In the genomic region with DNA sequence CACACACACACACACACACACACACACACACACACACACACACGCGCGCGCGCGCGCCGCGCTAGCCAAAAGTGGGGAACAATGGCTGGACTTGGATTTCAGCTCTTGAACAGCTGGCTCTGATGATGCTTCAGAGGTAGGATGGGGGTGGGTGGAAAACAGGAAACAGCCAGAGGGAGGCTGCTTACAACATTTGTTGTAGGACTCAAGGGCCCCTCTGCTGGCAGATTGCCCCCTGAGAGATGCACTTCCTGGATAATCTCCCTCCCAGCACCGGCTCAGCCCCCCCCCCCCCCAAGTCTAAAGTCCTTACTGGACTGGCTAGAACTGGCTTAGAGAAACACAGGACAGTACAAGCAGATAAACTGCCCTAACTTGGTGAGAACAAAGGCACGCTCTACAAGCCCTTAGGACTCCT, we compare ENCODE assay signal across 7 mouse cellular contexts. TPM values are rescaled to one million over a fixed set of nuclear protein-coding genes. Genes with fewer than 3 reads are reported as not detected.
DNase-seq lines count a peak whose midpoint lies in the region; ATAC-seq and TF ChIP-seq lines count a peak whose summit lies in the region.

No protein-coding gene starts in this region.

- H3K9ac ChIP-seq in MEL (ENCODE audit: control insufficient read depth, low read depth, low read length, poor library complexity, severe bottlenecking): no peak overlapping the region
- no peak overlapping the region for H3K9ac ChIP-seq in heart, postnatal 0 days (replicated peaks; ENCODE audit: low read depth, low read length)

- WGBS in heart, postnatal 0 days: 43% methylated on average over 11 of the region's 11 CpGs

- no peak overlapping the region for H3K4me2 ChIP-seq in heart, postnatal 0 days (ENCODE audit: low read depth, low read length)

- peaks cover under 1% of the 10 kb centered on the region; the same call in 1 of the 2 replicates for H3K79me2 ChIP-seq in MEL (ENCODE audit: control insufficient read depth, insufficient read depth, low read length, poor library complexity)

- DNase-seq in MEL (ENCODE audit: low read depth, low spot score): peak; percentile 35
- DNase-seq in brain, adult 2 months (ENCODE audit: low read depth, low spot score): peak; percentile 53
- peak; percentile 69 for DNase-seq in heart, postnatal 0 days (ENCODE audit: low spot score)
- DNase-seq in kidney, postnatal 14 days: peak; percentile 88
- DNase-seq in yolk sac, embryonic 10.5 days (ENCODE audit: low spot score): peak; percentile 19
- DNase-seq in layer of hippocampus, adult 18-20 months (ENCODE audit: low spot score in 2 of 2): no peak

- ATAC-seq in heart, postnatal 0 days (ENCODE audit: insufficient read depth, low read depth): peak; percentile 67
- no peak for ATAC-seq in CD4-positive, CD25-positive, alpha-beta regulatory T cell, adult 4 months

- TF ChIP-seq EP300 in MEL (IDR thresholded peaks at IDR 0.05; ENCODE audit: low read depth in 1 of 2, low read length in 2 of 2): no peak
- peak; percentile 41; the same call in 1 of the 2 replicates for TF ChIP-seq EP300 in heart, postnatal 0 days (IDR thresholded peaks at IDR 0.05; ENCODE audit: low read depth)

- peaks cover 0 to 4% of the 10 kb centered on the region in 2 experiments; a peak in 1 of 4 replicates for H3K36me3 ChIP-seq in MEL (ENCODE audit: control insufficient read depth in 1 of 2, insufficient read depth in 2 of 2, low read length in 2 of 2)
- H3K36me3 ChIP-seq in heart, postnatal 0 days (replicated peaks; ENCODE audit: control insufficient read depth, insufficient read depth, low read length): no peaks in the 10 kb centered on the region

- no peak for TF ChIP-seq POLR2A in MEL (IDR thresholded peaks at IDR 0.05; ENCODE audit: control insufficient read depth in 1 of 2, insufficient read depth in 1 of 2, low read depth in 1 of 2, low read length in 2 of 2, poor library complexity in 1 of 2)

- H3K27ac ChIP-seq in MEL (ENCODE audit: control insufficient read depth, low read depth, low read length): no peak overlapping the region
- peak overlapping the region; percentile 41; the same call in 1 of the 2 replicates for H3K27ac ChIP-seq in heart, postnatal 0 days (ENCODE audit: low read depth)

- no peak overlapping the region for H3K4me3 ChIP-seq in MEL (ENCODE audit: control insufficient read depth in 1 of 2, insufficient read depth in 1 of 2, low read depth in 2 of 2, low read length in 2 of 2)
- H3K4me3 ChIP-seq in heart, postnatal 0 days (ENCODE audit: low read depth, low read length): no peak overlapping the region

- no peak for TF ChIP-seq CTCF in MEL (IDR thresholded peaks at IDR 0.05 in 2 of 3, conservative IDR thresholded peaks at IDR 0.05 in 1 of 3; ENCODE audit: control insufficient read depth in 1 of 3, insufficient read depth in 1 of 3, low read depth in 2 of 3, low read length in 3 of 3, poor library complexity in 1 of 3, severe bottlenecking in 1 of 3)
- no peak for TF ChIP-seq CTCF in heart, postnatal 0 days (IDR thresholded peaks at IDR 0.05; ENCODE audit: low read depth)

- no peaks in the 10 kb centered on the region for H3K9me3 ChIP-seq in MEL (replicated peaks; ENCODE audit: insufficient read depth, low read length)
- no peaks in the 10 kb centered on the region for H3K9me3 ChIP-seq in heart, postnatal 0 days (replicated peaks; ENCODE audit: control insufficient read depth, low read length)

- H3K27me3 ChIP-seq in MEL (ENCODE audit: control insufficient read depth in 1 of 2, insufficient read depth in 2 of 2, low read length in 2 of 2): peaks cover 3 to 17% of the 10 kb centered on the region in 2 experiments
- H3K27me3 ChIP-seq in heart, postnatal 0 days (ENCODE audit: control insufficient read depth, insufficient read depth, low read length): no peaks in the 10 kb centered on the region

- TF ChIP-seq RAD21 in MEL (IDR thresholded peaks at IDR 0.05; ENCODE audit: low read depth, low read length): no peak

- peaks cover 0 to 9% of the 10 kb centered on the region in 2 experiments; a peak in 2 of 4 replicates for H3K4me1 ChIP-seq in MEL (ENCODE audit: control insufficient read depth in 1 of 2, insufficient read depth in 2 of 2, low read length in 2 of 2)
- no peaks in the 10 kb centered on the region for H3K4me1 ChIP-seq in heart, postnatal 0 days (ENCODE audit: control insufficient read depth, insufficient read depth)

TF ChIP-seq in MEL, 35 proteins besides CTCF, POLR2A, EP300 and RAD21:
- no peak for TF ChIP-seq RCOR1 (IDR thresholded peaks at IDR 0.05; ENCODE audit: low read depth, low read length)
- no peak for TF ChIP-seq HCFC1 (IDR thresholded peaks at IDR 0.05; ENCODE audit: low read depth, low read length)
- no peak for TF ChIP-seq USF1 (IDR thresholded peaks at IDR 0.05; ENCODE audit: low read depth, low read length)
- no peak for TF ChIP-seq ZKSCAN1 (IDR thresholded peaks at IDR 0.05; ENCODE audit: low read depth, low read length)
- TF ChIP-seq KAT2A (conservative IDR thresholded peaks at IDR 0.05; ENCODE audit: low read depth, low read length): no peak
- no peak for TF ChIP-seq POLR2AphosphoS5 (IDR thresholded peaks at IDR 0.05; ENCODE audit: borderline replicate concordance, low read depth, low read length)
- no peak for TF ChIP-seq POLR2AphosphoS2 (IDR thresholded peaks at IDR 0.05; ENCODE audit: low read length)
- no peak for TF ChIP-seq GATA1 (IDR thresholded peaks at IDR 0.05; ENCODE audit: low read depth, low read length)
- no peak for TF ChIP-seq ELF1 (IDR thresholded peaks at IDR 0.05; ENCODE audit: low read depth, low read length)

RNA-seq across cellular contexts. Expression of a gene that starts 4.9 kb away (rescaled TPM):
- total RNA-seq in MEL (2012; rRNA removed): 11.0 and 12.9 TPM in 2 replicates
- polyA plus RNA-seq in MEL (2012; ENCODE audit: insufficient read depth in 1 of 2, insufficient read length in 2 of 2, low read depth in 1 of 2, low replicate concordance in 2 of 2, missing spikeins in 1 of 2): 10 to 100 TPM in 1 of 2 experiments, not detected in 1; 41.2 TPM
- 30.1 and 31.9 TPM in 2 replicates for total RNA-seq in heart, postnatal 0 days (2014; rRNA removed; ENCODE audit: low replicate concordance)
- 20.1 and 22.6 TPM in 2 replicates for polyA plus RNA-seq in heart, postnatal 0 days (2015; fragmentation: Nextera tagmentation; extraction: Ambion mirVana)
- 10 to 100 TPM; 15.0 to 18.5 TPM for polyA plus RNA-seq in CD4-positive, CD25-positive, alpha-beta regulatory T cell, adult 4 months (2017; shearing (Covaris generic))
- total RNA-seq in layer of hippocampus, adult 18-20 months (2021): 10 to 100 TPM; 44.1 to 47.2 TPM

RNA-seq across cellular contexts. Expression of a gene that starts 9.5 kb away (rescaled TPM):
- total RNA-seq in MEL (2012; rRNA removed): not detected in 2 replicates
- polyA plus RNA-seq in MEL (2012; ENCODE audit: insufficient read depth in 1 of 2, insufficient read length in 2 of 2, low read depth in 1 of 2, low replicate concordance in 2 of 2, missing spikeins in 1 of 2): under 1 TPM in 1 of 2 experiments, not detected in 1; 0.07 TPM
- total RNA-seq in heart, postnatal 0 days (2014; rRNA removed; ENCODE audit: low replicate concordance): 1.7 TPM in 1 of 2 replicates, not detected in the other
- 0.16 and 0.43 TPM in 2 replicates for polyA plus RNA-seq in heart, postnatal 0 days (2015; fragmentation: Nextera tagmentation; extraction: Ambion mirVana)
- not detected for polyA plus RNA-seq in CD4-positive, CD25-positive, alpha-beta regulatory T cell, adult 4 months (2017; shearing (Covaris generic))
- total RNA-seq in layer of hippocampus, adult 18-20 months (2021): 10 to 100 TPM; 47.4 to 49.0 TPM

RNA-seq across cellular contexts. Expression of a gene that starts 34.4 kb away (rescaled TPM):
- 0.72 and 1.2 TPM in 2 replicates for total RNA-seq in MEL (2012; rRNA removed)
- polyA plus RNA-seq in MEL (2012; ENCODE audit: insufficient read depth in 1 of 2, insufficient read length in 2 of 2, low read depth in 1 of 2, low replicate concordance in 2 of 2, missing spikeins in 1 of 2): 1 to 10 TPM in 1 of 2 experiments, not detected in 1; 3.5 TPM
- 1.3 and 1.5 TPM in 2 replicates for total RNA-seq in heart, postnatal 0 days (2014; rRNA removed; ENCODE audit: low replicate concordance)
- 0.26 and 0.45 TPM in 2 replicates for polyA plus RNA-seq in heart, postnatal 0 days (2015; fragmentation: Nextera tagmentation; extraction: Ambion mirVana)
- under 1 TPM in 1 of 2 experiments, not detected in 1; 0.30 TPM for polyA plus RNA-seq in CD4-positive, CD25-positive, alpha-beta regulatory T cell, adult 4 months (2017; shearing (Covaris generic))
- 10 to 100 TPM; 62.4 to 68.0 TPM for total RNA-seq in layer of hippocampus, adult 18-20 months (2021)

RNA-seq across cellular contexts. Expression of a gene that starts 39.8 kb away (rescaled TPM):
- total RNA-seq in MEL (2012; rRNA removed): 18.9 and 20.8 TPM in 2 replicates
- 10 to 100 TPM in 1 of 2 experiments, not detected in 1; 86.5 TPM for polyA plus RNA-seq in MEL (2012; ENCODE audit: insufficient read depth in 1 of 2, insufficient read length in 2 of 2, low read depth in 1 of 2, low replicate concordance in 2 of 2, missing spikeins in 1 of 2)
- 16.0 and 21.3 TPM in 2 replicates for total RNA-seq in heart, postnatal 0 days (2014; rRNA removed; ENCODE audit: low replicate concordance)
- 68.5 and 78.4 TPM in 2 replicates for polyA plus RNA-seq in heart, postnatal 0 days (2015; fragmentation: Nextera tagmentation; extraction: Ambion mirVana)
- 10 to 100 TPM; 43.4 to 51.9 TPM for polyA plus RNA-seq in CD4-positive, CD25-positive, alpha-beta regulatory T cell, adult 4 months (2017; shearing (Covaris generic))
- total RNA-seq in layer of hippocampus, adult 18-20 months (2021): 10 to 100 TPM; 85.0 to 99.1 TPM

RNA-seq across cellular contexts. Expression of a gene that starts 39.8 kb away (rescaled TPM):
- 188 and 197 TPM in 2 replicates for total RNA-seq in MEL (2012; rRNA removed)
- 100 to 1,000 TPM in 1 of 2 experiments, not detected in 1; 195 TPM for polyA plus RNA-seq in MEL (2012; ENCODE audit: insufficient read depth in 1 of 2, insufficient read length in 2 of 2, low read depth in 1 of 2, low replicate concordance in 2 of 2, missing spikeins in 1 of 2)
- 35.7 and 38.3 TPM in 2 replicates for total RNA-seq in heart, postnatal 0 days (2014; rRNA removed; ENCODE audit: low replicate concordance)
- polyA plus RNA-seq in heart, postnatal 0 days (2015; fragmentation: Nextera tagmentation; extraction: Ambion mirVana): 27.2 TPM in 2 replicates
- polyA plus RNA-seq in CD4-positive, CD25-positive, alpha-beta regulatory T cell, adult 4 months (2017; shearing (Covaris generic)): 100 to 1,000 TPM; 110 to 117 TPM
- total RNA-seq in layer of hippocampus, adult 18-20 months (2021): 10 to 100 TPM; 36.0 to 38.5 TPM

Comparison
In these comparisons a context has a peak if more than half of its experiments do, and no peak if none do; other contexts are left out.
1. DNase-seq: peak in MEL (single experiment), brain, adult 2 months (single experiment), heart, postnatal 0 days (single experiment), kidney, postnatal 14 days (single experiment) and yolk sac, embryonic 10.5 days (single experiment); none in layer of hippocampus, adult 18-20 months (0 of 2).
2. RNA of a gene that starts 9.5 kb away (total RNA-seq): 47.4 to 49.0 TPM in layer of hippocampus, adult 18-20 months; not detected in MEL and 1.7 TPM in heart, postnatal 0 days; every median in the first group is over 10 times any median in the second.
3. RNA of a gene that starts 34.4 kb away (total RNA-seq): 62.4 to 68.0 TPM in layer of hippocampus, adult 18-20 months; 1.3 to 1.5 TPM in heart, postnatal 0 days and 0.72 to 1.2 TPM in MEL; every median in the first group is over 10 times any median in the second.